Mouse (Mus musculus): ENCODE measurements around the gene Rfx2. TPM values are rescaled to one million over a fixed set of nuclear protein-coding genes. Genes with fewer than 3 reads are reported as not detected.

Gene Rfx2
- polyA plus RNA-seq (2015; fragmentation: Nextera tagmentation; extraction: Ambion mirVana): 3.0 and 3.2 TPM in 2 replicates

- DNase-seq (ENCODE audit: low spot score): no peak
Measured at GRCm38 (mm10) chr17:56830411-56831110, at the start of gene Rfx2. Gene Rfx2, minus strand, starts transcription at chr17:56831013.

GRCm38 (mm10) chr17:56877426-56877825 is 46.6 kb upstream of the Rfx2 start:
- DNase-seq (ENCODE audit: low spot score): no peak

GRCm38 (mm10) chr17:56876981-56877380 is 46.2 kb upstream of the Rfx2 start:
- no peak for DNase-seq (ENCODE audit: low spot score)

- DNase-seq (ENCODE audit: low spot score): no peak
Measured at GRCm38 (mm10) chr17:56876465-56876864, 45.7 kb upstream of the Rfx2 start.

GRCm38 (mm10) chr17:56874936-56875651 is 44.3 kb upstream of the Rfx2 start, which contains the start of gene 1700061G19Rik:
Gene 1700061G19Rik, plus strand, starts transcription at chr17:56875477.
- DNase-seq (ENCODE audit: low spot score): no peak

GRCm38 (mm10) chr17:56874237-56874636 is 43.4 kb upstream of the Rfx2 start, which contains the start of gene Acsbg2:
Gene Acsbg2, minus strand, starts transcription at chr17:56874447.
- DNase-seq (ENCODE audit: low spot score): no peak

GRCm38 (mm10) chr17:56872512-56872911 is 41.7 kb upstream of the Rfx2 start:
- no peak for DNase-seq (ENCODE audit: low spot score)

GRCm38 (mm10) chr17:56871767-56872166 is 41.0 kb upstream of the Rfx2 start:
- DNase-seq (ENCODE audit: low spot score): no peak

GRCm38 (mm10) chr17:56870287-56870953 is 39.6 kb upstream of the Rfx2 start:
- no peak for DNase-seq (ENCODE audit: low spot score)

- DNase-seq (ENCODE audit: low spot score): no peak
Measured at GRCm38 (mm10) chr17:56869481-56869977, 38.7 kb upstream of the Rfx2 start.

GRCm38 (mm10) chr17:56866071-56866470 is 35.3 kb upstream of the Rfx2 start:
- DNase-seq (ENCODE audit: low spot score): no peak

- peak; percentile 34 for DNase-seq (ENCODE audit: low spot score)
Measured at GRCm38 (mm10) chr17:56861197-56861596, 30.4 kb upstream of the Rfx2 start.

- no peak for DNase-seq (ENCODE audit: low spot score)
Measured at GRCm38 (mm10) chr17:56858922-56859321, 28.1 kb upstream of the Rfx2 start.

GRCm38 (mm10) chr17:56858216-56858615 is 27.4 kb upstream of the Rfx2 start:
- DNase-seq (ENCODE audit: low spot score): peak; percentile 73

- DNase-seq (ENCODE audit: low spot score): no peak
Measured at GRCm38 (mm10) chr17:56855421-56855820, 24.6 kb upstream of the Rfx2 start.

- no peak for DNase-seq (ENCODE audit: low spot score)
Measured at GRCm38 (mm10) chr17:56851167-56851566, 20.4 kb upstream of the Rfx2 start.

GRCm38 (mm10) chr17:56849710-56850109 is 18.9 kb upstream of the Rfx2 start:
- DNase-seq (ENCODE audit: low spot score): no peak

- DNase-seq (ENCODE audit: low spot score): no peak
Measured at GRCm38 (mm10) chr17:56848785-56849184, 18.0 kb upstream of the Rfx2 start.

- DNase-seq (ENCODE audit: low spot score): peak; percentile 69
Measured at GRCm38 (mm10) chr17:56843678-56844077, 12.9 kb upstream of the Rfx2 start.

- no peak for DNase-seq (ENCODE audit: low spot score)
Measured at GRCm38 (mm10) chr17:56842173-56842572, 11.4 kb upstream of the Rfx2 start.

GRCm38 (mm10) chr17:56840524-56840923 is 9.7 kb upstream of the Rfx2 start:
- DNase-seq (ENCODE audit: low spot score): no peak

- no peak for DNase-seq (ENCODE audit: low spot score)
Measured at GRCm38 (mm10) chr17:56836336-56836735, 5.5 kb upstream of the Rfx2 start.
